Mouse (Mus musculus): ENCODE measurements at regions not wholly inside any gene's neighbourhood (a gene's known extent, or its start where the extent isn't known, plus 50 kb on each side); places are given as distances from the start of the nearest gene placed in this dataset.

DNA sequence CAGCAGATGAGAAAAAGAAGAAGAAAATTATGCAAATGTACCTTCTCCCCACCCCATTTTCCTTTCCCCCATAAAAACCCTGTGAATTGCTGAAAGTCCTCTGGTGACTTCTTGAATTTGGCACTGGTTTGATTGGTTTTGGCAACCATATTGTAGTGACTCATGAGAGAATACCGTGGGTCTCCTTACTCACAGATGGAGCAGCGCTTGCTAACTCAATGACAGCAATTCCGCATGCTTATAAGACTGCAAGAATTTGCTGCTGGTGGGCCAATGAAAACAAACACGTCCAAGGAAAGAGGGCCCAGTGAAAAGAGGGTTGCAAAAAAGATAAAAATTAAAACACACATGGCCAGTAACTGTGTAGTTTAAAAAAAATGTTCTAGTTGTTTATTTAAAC, 65.0 kb upstream of the Ercc6l2 start:
- TF ChIP-seq CTCF (IDR thresholded peaks at IDR 0.05), result no peak
- no peak for TF ChIP-seq EP300 (IDR thresholded peaks at IDR 0.05)

All from lung, postnatal 0 days (tissue).